Mouse (Mus musculus) cerebellum, adult 2 months (tissue): ENCODE results near the gene Olfr1416.

Source experiments
- CTCF ChIP-seq: fragments of 200-500 bp; IDR thresholded peaks from 2 replicates; pipeline ENCODE4 v1.5.1; 2011; ENCODE audit warnings: low read depth, mild to moderate bottlenecking, control low read depth, low read length, moderate library complexity, borderline replicate concordance; ENCODE audit not compliant: insufficient read depth
- POLR2A ChIP-seq: fragments of 200-500 bp; IDR thresholded peaks from 2 replicates; pipeline ENCODE4 v1.6.1; 2011; ENCODE audit warnings: low read length, control low read depth, borderline replicate concordance; ENCODE audit not compliant: insufficient read depth

GRCm38 (mm10) chr1:92434986-92435385 is 49.9 kb downstream of the Olfr1416 start:
- no peak for TF ChIP-seq POLR2A
- TF ChIP-seq CTCF = no peak
